Mouse (Mus musculus) limb, embryonic 14.5 days (tissue): ENCODE measurements around the gene Plac8. TPM values are rescaled to one million over a fixed set of nuclear protein-coding genes. Genes with fewer than 3 reads are reported as not detected.

Experiments used
- ATAC-seq: fragments of 200-750 bp; cut with Nextera tagmentation; 2 replicates; pipeline ENCODE4 v1.8.0; 2017; ENCODE audit warnings: low read depth, moderate number of reproducible peaks, moderate TSS enrichment; ENCODE audit not compliant: low FRiP score
- DNase-seq: peaks from one replicate; pipeline ENCODE4 v3.0.0-alpha.2; 2015; ENCODE audit warnings: low spot score
- H3K27ac ChIP-seq: fragments of 300-500 bp; sonication (generic); replicated peaks from 2 replicates; pipeline ENCODE4 v1.5.1; 2014; ENCODE audit warnings: low read depth, mild to moderate bottlenecking, low read length, moderate library complexity, mixed read lengths
- H3K27me3 ChIP-seq: fragments of 300-500 bp; sonication (generic); 2 replicates; pipeline ENCODE4 v1.6.1; 2014; ENCODE audit warnings: low read length, mixed read lengths; ENCODE audit not compliant: control insufficient read depth, insufficient read depth
- H3K36me3 ChIP-seq: fragments of 300-500 bp; sonication (generic); 2 replicates; pipeline ENCODE4 v1.6.1; 2014; ENCODE audit warnings: mild to moderate bottlenecking, low read length, moderate library complexity, mixed read lengths; ENCODE audit not compliant: control insufficient read depth, insufficient read depth
- H3K4me1 ChIP-seq: fragments of 300-500 bp; sonication (generic); 2 replicates; pipeline ENCODE4 v1.6.1; 2014; ENCODE audit warnings: antibody characterized with exemption, low read length, mixed read lengths; ENCODE audit not compliant: control insufficient read depth, insufficient read depth
- H3K4me2 ChIP-seq: fragments of 300-500 bp; sonication (generic); replicated peaks from 2 replicates; pipeline ENCODE4 v1.6.1; 2014; ENCODE audit warnings: low read depth, mild to moderate bottlenecking, low read length, moderate library complexity; ENCODE audit not compliant: severe bottlenecking
- H3K4me3 ChIP-seq: fragments of 300-500 bp; sonication (generic); replicated peaks from 2 replicates; pipeline ENCODE4 v1.5.1; 2014; ENCODE audit warnings: low read length
- H3K9ac ChIP-seq: fragments of 300-500 bp; sonication (generic); 2 replicates; pipeline ENCODE4 v1.6.1; 2014; ENCODE audit warnings: mild to moderate bottlenecking, low read depth, low read length, moderate library complexity; ENCODE audit not compliant: severe bottlenecking
- H3K9me3 ChIP-seq: fragments of 300-500 bp; sonication (generic); 2 replicates; pipeline ENCODE4 v1.6.1; 2016; ENCODE audit warnings: low read length; ENCODE audit not compliant: control insufficient read depth
- POLR2A ChIP-seq: fragments of 200-500 bp; IDR thresholded peaks from 2 replicates; pipeline ENCODE4 v1.8.0; 2012; ENCODE audit warnings: inconsistent platforms, mild to moderate bottlenecking, moderate library complexity, borderline replicate concordance; ENCODE audit not compliant: insufficient read depth, insufficient read length; ENCODE audit errors: extremely low read depth
- WGBS: fragments of 180-500 bp; shearing (Covaris S2); extraction: QIAGEN DNeasy Blood & Tissue Kit; methylation state at CpG from one replicate; pipeline ENCODE4 v1.1.7; 2014; 5-methylcytosine and 5-hydroxymethylcytosine counted together
- polyA plus RNA-seq, 2 experiments: library from polyadenylated mRNA; depleted of rRNA in 1 of 2; stranded (reverse) in 1 of 2; unstranded in 1 of 2; fragments of >200 nt; fragmentation: Nextera tagmentation in 1 of 2; extraction: Ambion mirVana in 1 of 2; gene quantifications; 2 replicates each; pipeline versions ENCODE4 v1.2.1 to v1.2.3; 2012 to 2014

Plac8 gene
- polyA plus RNA-seq, 2 experiments, result 5.4 to 8.1 TPM

DNA sequence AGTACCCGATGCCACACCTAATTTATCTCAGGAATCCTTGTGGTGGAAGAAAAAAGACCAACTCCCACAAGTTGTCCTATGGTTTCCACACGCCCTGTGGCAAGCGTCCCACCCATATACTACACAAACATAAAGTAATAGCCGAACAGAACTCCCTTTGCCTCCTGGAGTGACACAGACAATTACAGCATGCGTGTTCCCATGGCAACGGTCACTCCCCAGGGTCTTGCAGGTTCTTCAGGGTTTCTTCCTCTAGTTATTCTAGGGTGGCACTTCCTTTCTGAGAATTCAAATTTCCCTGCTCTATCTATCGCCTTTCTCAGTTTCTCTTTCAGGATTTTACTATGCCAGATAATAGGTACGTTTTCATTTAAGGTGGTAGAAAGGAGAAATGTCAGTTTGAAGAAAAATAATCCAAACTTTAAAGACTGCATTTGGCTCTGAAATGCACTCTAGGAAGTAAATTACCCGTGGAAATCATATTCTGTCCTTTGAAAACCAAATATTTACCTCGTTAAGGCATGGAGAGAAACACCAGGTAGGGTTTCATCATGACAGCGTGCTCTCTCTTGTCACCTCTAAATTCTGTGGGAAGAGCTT, 25.9 kb upstream of the Plac8 start:
- no peak overlapping the region for H3K27ac ChIP-seq
- H3K9ac ChIP-seq, result no peak overlapping the region
- H3K4me3 ChIP-seq, result no peak overlapping the region
- H3K4me1 ChIP-seq, result no peaks in the 10 kb centered on the region
- ATAC-seq (no peak), DNase-seq (no peak)
- H3K4me2 ChIP-seq, result no peak overlapping the region
- H3K27me3 ChIP-seq, result no peaks in the 10 kb centered on the region
- no peaks in the 10 kb centered on the region for H3K36me3 ChIP-seq
- 66% methylated on average over 11 of the region's 11 CpGs for WGBS
- TF ChIP-seq POLR2A, result no peak
- peaks cover 4% of the 10 kb centered on the region; the same call in 1 of the 2 replicates for H3K9me3 ChIP-seq

DNA sequence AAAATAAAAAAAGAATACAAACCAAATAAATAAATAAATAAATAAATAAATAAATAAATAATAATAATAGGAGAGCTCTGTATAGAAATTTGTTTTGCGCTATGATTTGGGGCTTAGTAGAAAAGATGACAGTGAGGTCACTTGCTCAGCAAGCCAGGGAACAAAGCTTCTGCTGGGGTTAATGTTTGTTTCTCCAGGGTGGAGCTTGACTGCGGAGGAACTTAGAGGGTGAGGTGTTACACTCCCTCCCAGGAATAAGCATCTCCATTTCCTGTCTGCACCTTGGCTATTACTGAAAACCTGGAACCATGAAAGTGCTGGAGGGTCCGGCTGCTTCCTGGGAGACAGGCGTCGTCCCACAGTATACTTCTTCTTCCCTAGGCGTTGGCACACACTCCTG, 24.0 kb upstream of the Plac8 start:
- WGBS, result 83% methylated on average over 6 of the region's 6 CpGs
- DNase-seq (no peak), ATAC-seq (no peak)
- H3K9me3 ChIP-seq, result peaks cover 4% of the 10 kb centered on the region; the same call in 1 of the 2 replicates
- no peaks in the 10 kb centered on the region for H3K36me3 ChIP-seq
- H3K27me3 ChIP-seq, result no peaks in the 10 kb centered on the region
- H3K27ac ChIP-seq, result no peak overlapping the region
- no peak overlapping the region for H3K4me3 ChIP-seq
- H3K9ac ChIP-seq, result no peak overlapping the region
- H3K4me1 ChIP-seq, result no peaks in the 10 kb centered on the region
- no peak for TF ChIP-seq POLR2A
- no peak overlapping the region for H3K4me2 ChIP-seq

DNA sequence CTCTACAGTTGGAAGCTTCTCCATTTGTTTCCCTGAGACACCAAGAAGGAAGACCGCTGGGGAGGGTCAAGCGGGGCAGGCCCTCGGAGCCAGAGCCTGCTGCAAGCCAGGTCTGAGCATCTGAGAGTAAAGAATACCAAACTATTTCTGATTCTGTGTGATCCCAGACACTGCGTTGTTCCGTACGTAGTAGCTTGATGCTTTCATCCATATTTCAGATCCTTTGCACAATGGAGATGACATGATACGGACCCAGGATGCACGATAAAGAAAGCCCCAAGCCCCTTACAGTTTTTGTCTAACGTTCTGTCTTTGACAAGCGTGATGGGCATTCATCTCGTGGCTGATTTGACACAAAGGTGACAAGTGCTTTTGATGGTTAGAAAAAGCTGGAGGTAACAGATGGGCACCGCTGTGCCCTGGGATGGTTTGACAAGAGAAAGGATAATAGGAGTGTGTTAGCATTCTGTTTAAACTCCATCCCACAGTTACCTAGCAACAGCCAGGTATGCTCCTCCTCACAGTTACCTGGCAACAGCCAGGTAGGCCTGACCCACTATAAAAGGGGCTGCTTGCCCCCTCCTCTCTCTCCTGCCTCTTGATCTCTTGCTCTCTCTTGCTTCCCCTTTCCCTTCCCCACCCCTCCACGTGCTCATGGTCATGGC, 22.9 kb upstream of the Plac8 start:
- ATAC-seq (no peak), DNase-seq (no peak)
- no peak for TF ChIP-seq POLR2A
- WGBS, result 85% methylated on average over 13 of the region's 13 CpGs
- H3K9ac ChIP-seq, result no peak overlapping the region
- no peaks in the 10 kb centered on the region for H3K4me1 ChIP-seq
- H3K36me3 ChIP-seq, result no peaks in the 10 kb centered on the region
- H3K4me3 ChIP-seq, result no peak overlapping the region
- H3K9me3 ChIP-seq, result peaks cover 4% of the 10 kb centered on the region; the same call in 1 of the 2 replicates
- H3K4me2 ChIP-seq, result no peak overlapping the region
- no peak overlapping the region for H3K27ac ChIP-seq
- no peaks in the 10 kb centered on the region for H3K27me3 ChIP-seq

DNA sequence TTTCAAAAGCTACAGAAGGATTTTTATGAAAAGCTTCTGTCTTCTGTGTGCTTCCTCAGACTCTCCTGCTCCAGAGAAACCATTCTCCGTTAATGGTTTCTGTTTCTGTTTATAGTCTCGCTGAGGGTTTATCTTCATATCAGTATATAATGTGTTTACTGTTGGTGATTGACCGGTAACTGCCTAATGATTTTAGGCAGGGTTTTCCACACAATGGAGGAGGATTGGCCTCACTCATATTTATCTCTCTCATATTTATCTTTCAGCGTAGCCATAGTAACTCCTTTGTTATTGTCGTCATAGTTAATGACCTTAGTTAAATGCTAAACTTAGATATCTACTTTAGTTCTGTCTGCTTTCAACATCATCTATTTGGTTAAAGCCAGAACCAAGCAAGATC, 18.5 kb upstream of the Plac8 start:
- Histone ChIP-seq H3K4me3 (no peak overlapping the region), H3K27ac (no peak overlapping the region), H3K4me1 (no peaks in the 10 kb centered on the region), H3K27me3 (no peaks in the 10 kb centered on the region), H3K9ac (no peak overlapping the region), H3K9me3 (peaks cover 4% of the 10 kb centered on the region; the same call in 1 of the 2 replicates), H3K36me3 (no peaks in the 10 kb centered on the region), H3K4me2 (no peak overlapping the region)
- TF ChIP-seq POLR2A, result no peak
- no peak for ATAC-seq
- 84% methylated on average over 5 of the region's 5 CpGs for WGBS
- no peak for DNase-seq

DNA sequence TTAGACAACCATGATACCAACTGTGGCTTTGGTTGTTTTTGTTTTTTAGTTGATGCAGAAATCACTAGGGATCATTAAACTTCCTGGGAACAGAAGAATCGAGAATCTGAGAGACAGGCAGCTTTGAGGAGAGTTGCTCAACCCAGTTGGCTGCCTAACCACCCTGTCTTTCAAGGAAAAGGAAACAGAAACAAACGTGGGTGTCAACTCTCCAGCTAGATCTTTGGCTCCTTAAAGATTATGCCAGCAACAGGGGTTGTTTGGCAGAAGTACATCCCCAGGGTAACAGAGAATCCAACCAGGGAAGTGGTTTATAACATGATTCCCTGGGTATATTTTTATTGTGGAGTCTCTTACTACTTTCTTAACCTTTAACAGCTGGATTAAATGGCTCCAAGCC, 15.6 kb upstream of the Plac8 start:
- Histone ChIP-seq H3K4me3 (no peak overlapping the region), H3K9me3 (no peaks in the 10 kb centered on the region), H3K4me2 (no peak overlapping the region), H3K27me3 (no peaks in the 10 kb centered on the region), H3K36me3 (no peaks in the 10 kb centered on the region), H3K9ac (no peak overlapping the region), H3K4me1 (no peaks in the 10 kb centered on the region), H3K27ac (no peak overlapping the region)
- DNase-seq (no peak), ATAC-seq (no peak)
- WGBS, result 40% methylated on average over 2 of the region's 2 CpGs
- no peak for TF ChIP-seq POLR2A
